Comparison of ENCODE assay signal across 10 mouse cellular contexts in genomic region chr4:75561792-75562191, GRCm38 (mm10).
DNase-seq lines count a peak whose midpoint lies in the region; ATAC-seq lines count a peak whose summit lies in the region.
"Had no signal": no experiment of that assay in that cellular context is flagged by ENCODE, and none has a peak within 500 bp of the region (broad histone marks: within the 10 kb centered on the region; RNA-seq: fewer than 3 reads in every experiment).

No protein-coding gene starts in this region.

- no peaks in the 10 kb centered on the region for H3K9me3 ChIP-seq in forebrain, embryonic 15.5 days
- no peaks in the 10 kb centered on the region for H3K9me3 ChIP-seq in neural tube, embryonic 13.5 days
- H3K9me3 ChIP-seq: heart, embryonic 13.5 days had no signal

- peaks cover 20% of the 10 kb centered on the region for H3K4me1 ChIP-seq in forebrain, embryonic 15.5 days
- peaks cover 5% of the 10 kb centered on the region for H3K4me1 ChIP-seq in neural tube, embryonic 13.5 days (replicated peaks)

- WGBS in forebrain, embryonic 15.5 days = 3% methylated on average over 1 of the region's 1 CpGs
- WGBS in neural tube, embryonic 13.5 days = 12% methylated on average over 1 of the region's 1 CpGs

- H3K27me3 ChIP-seq in forebrain, embryonic 15.5 days = no peaks in the 10 kb centered on the region
- H3K27me3 ChIP-seq in neural tube, embryonic 13.5 days = no peaks in the 10 kb centered on the region
- H3K27me3 ChIP-seq: heart, embryonic 13.5 days had no signal

- no peaks in the 10 kb centered on the region for H3K36me3 ChIP-seq in forebrain, embryonic 15.5 days
- no peaks in the 10 kb centered on the region for H3K36me3 ChIP-seq in neural tube, embryonic 13.5 days
- H3K36me3 ChIP-seq: heart, embryonic 13.5 days had no signal

- H3K27ac ChIP-seq in forebrain, embryonic 15.5 days (replicated peaks) = peak overlapping the region; percentile 78
- H3K27ac ChIP-seq in neural tube, embryonic 13.5 days (replicated peaks) = peak overlapping the region; percentile 50; the same call in 1 of the 2 replicates
- H3K27ac ChIP-seq: macrophage had no signal

- H3K4me2 ChIP-seq in forebrain, embryonic 15.5 days (replicated peaks) = no peak overlapping the region
- H3K4me2 ChIP-seq in neural tube, embryonic 13.5 days = no peak overlapping the region
- H3K4me2 ChIP-seq: heart, embryonic 13.5 days had no signal

- DNase-seq in embryo, embryonic 10 days (ENCODE audit: low spot score) = peak; percentile 12
- no peak for DNase-seq in embryo, embryonic 9.5 days (ENCODE audit: extremely low spot score)
- peak; percentile 66 for DNase-seq in layer of hippocampus, adult 9-11 months
- DNase-seq in thymus, postnatal 14 days = no peak
- DNase-seq in adrenal gland, postnatal 36 days = no peak

- ATAC-seq in forebrain, embryonic 15.5 days (replicated peaks) = peak; percentile 95
- ATAC-seq in neural tube, embryonic 13.5 days (ENCODE audit: low read depth) = peak; percentile 97
- ATAC-seq in erythroid progenitor cell, adult 5-6 weeks (replicated peaks; ENCODE audit: low FRiP score, poor library complexity, severe bottlenecking) = no peak

- no peak overlapping the region for H3K4me3 ChIP-seq in forebrain, embryonic 15.5 days
- no peak overlapping the region for H3K4me3 ChIP-seq in neural tube, embryonic 13.5 days
- H3K4me3 ChIP-seq: heart, embryonic 13.5 days had no signal

- H3K9ac ChIP-seq in forebrain, embryonic 15.5 days (replicated peaks) = no peak overlapping the region
- no peak overlapping the region for H3K9ac ChIP-seq in neural tube, embryonic 13.5 days
- H3K9ac ChIP-seq: heart, embryonic 13.5 days had no signal

Comparison
In these comparisons a context has a peak if more than half of its experiments do, and no peak if none do; other contexts are left out.
1. DNase-seq: peak in embryo, embryonic 10 days (single experiment) and layer of hippocampus, adult 9-11 months (single experiment); none in embryo, embryonic 9.5 days (single experiment), thymus, postnatal 14 days (single experiment) and adrenal gland, postnatal 36 days (0 of 2).